Mouse (Mus musculus): ENCODE measurements around the gene Map3k13.

Map3k13 gene

GRCm38 (mm10) chr16:21852374-21852773 is 58.2 kb downstream of the Map3k13 start:
- DNase-seq (ENCODE audit: low spot score in 2 of 2): no peak

GRCm38 (mm10) chr16:21853446-21853941 is 59.3 kb downstream of the Map3k13 start:
- peak in 1 of 2 experiments; percentile 24 for DNase-seq (ENCODE audit: low spot score in 2 of 2)

GRCm38 (mm10) chr16:21854589-21855284 is 60.6 kb downstream of the Map3k13 start:
- no peak for DNase-seq (ENCODE audit: low spot score in 2 of 2)

GRCm38 (mm10) chr16:21856134-21856533 is 62.0 kb downstream of the Map3k13 start:
- peak in 1 of 2 experiments; percentile 32 for DNase-seq (ENCODE audit: low spot score in 2 of 2)

DNA sequence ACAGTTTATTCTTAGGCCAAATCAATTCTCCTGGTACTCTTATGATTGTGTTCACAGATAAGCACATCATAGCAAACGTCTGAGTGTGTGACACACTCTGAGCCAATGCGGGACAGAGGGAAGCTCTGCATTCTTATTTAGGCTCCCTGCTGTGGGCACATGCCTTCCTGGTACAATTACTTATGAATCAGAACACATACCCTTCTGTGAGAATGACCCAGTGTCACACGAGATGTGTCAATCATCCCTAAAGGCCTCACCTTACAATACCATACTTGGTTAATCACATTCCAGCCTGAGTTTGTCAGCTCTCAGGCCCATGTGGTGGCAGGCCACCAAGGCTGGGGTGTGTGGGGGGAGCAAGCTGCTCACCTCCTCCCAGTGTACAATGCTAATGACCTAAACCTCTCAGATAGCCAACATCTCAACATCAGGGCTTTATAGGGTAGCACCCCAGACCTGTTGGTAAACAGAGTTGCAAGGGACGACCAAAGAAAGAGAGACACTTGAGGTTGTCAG is 63.0 kb downstream of the Map3k13 start:
- no peak for DNase-seq (ENCODE audit: low spot score in 2 of 2)

GRCm38 (mm10) chr16:21858163-21858562 is 64.0 kb downstream of the Map3k13 start:
- no peak for DNase-seq (ENCODE audit: low spot score in 2 of 2)

- DNase-seq (ENCODE audit: low spot score in 2 of 2): no peak
Observed at GRCm38 (mm10) chr16:21858882-21859281, 64.7 kb downstream of the Map3k13 start.

GRCm38 (mm10) chr16:21862448-21862847 is 68.3 kb downstream of the Map3k13 start:
- no peak for DNase-seq (ENCODE audit: low spot score in 2 of 2)

DNA sequence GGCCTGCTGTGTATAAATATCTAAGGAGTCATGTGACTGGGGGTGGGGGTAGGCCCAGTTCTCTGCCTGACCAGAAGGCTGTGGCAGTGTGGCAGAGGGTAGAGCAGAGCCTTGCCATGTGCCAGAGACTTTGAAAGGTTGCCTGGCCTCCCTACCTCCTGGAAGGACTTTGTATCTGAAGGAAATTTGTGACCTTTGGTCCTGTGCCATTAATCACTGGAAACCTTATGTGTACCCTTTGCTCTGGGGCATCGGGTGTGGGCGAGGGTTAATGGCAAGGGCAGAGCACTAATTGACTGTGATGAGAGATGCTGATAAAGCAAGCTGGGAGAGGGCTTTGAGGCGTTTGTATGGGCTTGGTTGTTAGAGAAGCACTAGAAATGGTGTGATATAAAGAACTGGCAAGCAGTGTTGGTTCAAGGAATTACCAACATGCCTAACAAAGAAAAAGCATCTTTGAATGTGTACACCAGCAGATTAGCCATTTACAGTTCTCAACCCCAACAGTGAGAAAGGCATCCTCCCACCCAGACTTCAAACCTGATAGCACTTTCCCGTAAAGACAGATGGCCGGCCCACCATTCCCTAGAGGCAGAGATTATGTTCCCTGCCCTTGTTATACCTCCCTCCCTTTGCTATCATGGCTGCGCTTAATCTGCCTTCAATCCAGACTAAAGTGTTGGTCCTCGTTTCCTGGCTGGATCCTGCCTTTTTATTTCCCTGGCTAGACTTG is 71.3 kb downstream of the Map3k13 start:
- peak in 1 of 2 experiments; percentile 7 for DNase-seq (ENCODE audit: low spot score in 2 of 2)

- DNase-seq (ENCODE audit: low spot score in 2 of 2): no peak
Observed at GRCm38 (mm10) chr16:21865983-21866575, 71.9 kb downstream of the Map3k13 start.

- no peak for DNase-seq (ENCODE audit: low spot score in 2 of 2)
Observed at GRCm38 (mm10) chr16:21867727-21868126, 73.6 kb downstream of the Map3k13 start.

DNA sequence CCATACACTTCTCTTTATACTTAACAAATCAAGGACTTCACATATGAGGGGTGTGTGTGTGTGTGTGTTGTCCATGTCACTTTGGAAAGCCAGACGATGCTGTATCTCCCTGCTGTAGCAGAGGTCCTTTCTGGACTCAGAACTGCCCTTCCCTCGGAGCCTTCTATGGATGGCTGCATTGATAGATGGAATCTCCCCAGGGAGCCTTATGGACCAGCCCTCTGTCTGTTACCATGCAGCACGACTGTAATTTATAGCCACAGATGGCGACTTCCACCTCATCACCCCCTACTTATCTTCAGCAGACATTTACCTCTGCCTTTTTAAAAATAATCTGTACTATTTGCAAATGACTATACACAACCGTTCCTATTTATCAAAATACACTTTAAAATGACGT is 74.5 kb downstream of the Map3k13 start:
- DNase-seq (ENCODE audit: low spot score in 2 of 2): no peak

GRCm38 (mm10) chr16:21869879-21870278 is 75.7 kb downstream of the Map3k13 start:
- no peak for DNase-seq (ENCODE audit: low spot score in 2 of 2)

- no peak for DNase-seq (ENCODE audit: low spot score in 2 of 2)
Observed at GRCm38 (mm10) chr16:21877735-21878134, 83.6 kb downstream of the Map3k13 start.

DNA sequence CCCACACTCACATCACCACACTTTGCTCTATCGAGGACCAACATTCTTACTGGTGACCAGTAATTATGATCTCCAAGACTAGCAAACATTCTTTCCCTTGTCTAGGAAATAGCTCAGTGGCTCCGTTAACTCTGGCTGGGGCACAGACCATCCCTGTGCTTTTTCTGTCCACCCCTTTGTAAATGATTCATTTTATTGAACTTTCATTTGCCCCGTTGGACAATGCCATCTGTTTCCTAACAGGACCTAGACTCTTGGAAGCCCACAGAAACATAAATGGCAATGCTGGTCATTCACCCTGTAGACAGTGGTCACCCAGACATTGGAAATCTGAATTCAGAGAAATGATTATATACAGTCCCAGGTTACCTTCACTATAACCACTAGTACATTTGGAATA is 84.7 kb downstream of the Map3k13 start:
- DNase-seq (ENCODE audit: low spot score in 2 of 2): no peak

DNA sequence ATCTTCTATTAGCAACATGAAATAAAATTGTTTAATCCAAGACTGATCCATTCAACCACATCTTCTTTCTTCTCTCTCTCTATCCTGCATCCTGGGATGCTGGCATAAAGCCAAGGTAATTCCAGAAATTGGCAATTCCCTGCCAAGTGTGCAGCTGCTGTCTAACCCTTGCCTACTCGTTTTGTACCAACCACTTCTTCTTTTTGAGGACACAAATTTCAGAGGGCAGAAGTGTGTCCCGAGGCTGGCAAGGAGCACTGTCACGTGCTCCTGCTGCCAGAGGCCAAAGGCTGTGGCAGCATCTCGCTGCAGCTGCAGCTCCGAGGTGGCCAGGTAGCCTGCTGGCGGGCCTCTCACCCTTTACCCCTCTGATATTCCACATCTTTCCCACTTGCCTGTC is 87.0 kb downstream of the Map3k13 start:
- DNase-seq (ENCODE audit: low spot score in 2 of 2): peak in 1 of 2 experiments; percentile 18

DNA sequence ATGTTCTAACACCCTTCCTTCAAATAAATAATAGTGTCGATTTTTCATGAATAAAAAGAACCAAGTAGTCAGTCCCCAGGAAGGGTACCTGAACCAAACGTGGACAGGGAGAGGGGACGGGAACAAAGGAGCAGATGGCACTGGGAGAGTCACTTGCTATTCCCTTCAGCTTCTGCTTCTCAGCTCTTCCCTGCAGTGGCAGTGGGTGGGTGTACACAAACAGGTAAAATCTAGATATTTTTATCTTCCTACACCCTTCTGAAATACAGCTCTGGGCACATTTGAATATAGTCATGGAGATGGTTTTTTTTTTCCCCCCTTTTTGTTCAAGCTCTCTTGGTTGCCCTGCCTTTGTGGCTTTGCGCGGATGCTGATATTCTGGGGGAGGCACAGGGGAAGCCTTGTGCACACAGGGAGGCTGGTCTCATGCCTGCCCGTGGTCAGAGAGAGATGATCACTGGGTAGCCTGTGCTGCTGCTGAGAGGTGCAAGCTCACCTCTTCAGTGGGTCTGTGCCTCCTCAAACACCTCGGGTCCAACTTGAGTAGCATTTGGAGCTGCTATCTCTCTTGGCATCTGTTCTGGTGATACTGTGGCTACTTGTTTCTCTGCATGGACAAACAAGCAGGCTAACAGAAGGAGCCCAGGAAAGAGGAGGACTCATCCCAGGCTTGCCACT is 87.6 kb downstream of the Map3k13 start:
- no peak for DNase-seq (ENCODE audit: low spot score in 2 of 2)

GRCm38 (mm10) chr16:21887601-21888000 is 93.5 kb downstream of the Map3k13 start:
- DNase-seq (ENCODE audit: low spot score in 2 of 2): no peak

GRCm38 (mm10) chr16:21893890-21894289 is 99.7 kb downstream of the Map3k13 start:
- no peak for DNase-seq (ENCODE audit: low spot score in 2 of 2)

- no peak for DNase-seq (ENCODE audit: low spot score in 2 of 2)
Observed at GRCm38 (mm10) chr16:21901286-21901685, 107.1 kb downstream of the Map3k13 start.

DNA sequence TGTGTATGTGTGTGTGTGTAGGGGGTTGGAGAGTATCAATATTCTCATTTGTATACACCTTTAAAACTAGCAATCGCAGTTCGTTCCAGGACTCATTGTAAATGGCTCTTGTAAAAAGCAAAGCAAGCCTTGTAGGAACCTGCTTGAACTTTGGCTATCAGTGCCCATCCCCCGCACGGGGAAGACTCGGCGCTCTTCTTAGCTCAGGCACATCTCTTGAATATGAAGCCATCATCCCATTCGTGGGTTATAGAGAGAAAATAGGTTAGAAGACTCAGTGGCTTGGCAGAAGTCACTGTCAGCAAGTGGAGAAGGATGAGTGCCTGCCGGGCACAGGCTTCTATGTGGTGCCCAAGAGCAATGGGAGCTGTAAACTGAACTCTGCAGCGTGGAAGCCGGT is 110.5 kb downstream of the Map3k13 start:
- no peak for DNase-seq (ENCODE audit: low spot score in 2 of 2)

GRCm38 (mm10) chr16:21905996-21906395 is 111.8 kb downstream of the Map3k13 start:
- no peak for DNase-seq (ENCODE audit: low spot score in 2 of 2)
